Mouse (Mus musculus) subcutaneous adipose tissue, adult 2 months (tissue): ENCODE measurements around the gene Nr0b2. TPM values are rescaled to one million over a fixed set of nuclear protein-coding genes. Genes with fewer than 3 reads are reported as not detected.

Experiments used
- polyA plus RNA-seq: library from polyadenylated mRNA; depleted of rRNA; stranded (reverse); fragments of >200 nt; gene quantifications from 2 replicates; pipeline ENCODE4 v1.2.3, GENCODE M21; 2012; ENCODE audit warnings: low replicate concordance; rRNA removed

The Nr0b2 gene
- 0.28 TPM in 1 of 2 replicates, not detected in the other for polyA plus RNA-seq

GRCm38 (mm10) chr4:133552768-133553447 lies at the start of gene Nr0b2:
Gene Nr0b2 (plus strand): TSS chr4:133553376.

DNA sequence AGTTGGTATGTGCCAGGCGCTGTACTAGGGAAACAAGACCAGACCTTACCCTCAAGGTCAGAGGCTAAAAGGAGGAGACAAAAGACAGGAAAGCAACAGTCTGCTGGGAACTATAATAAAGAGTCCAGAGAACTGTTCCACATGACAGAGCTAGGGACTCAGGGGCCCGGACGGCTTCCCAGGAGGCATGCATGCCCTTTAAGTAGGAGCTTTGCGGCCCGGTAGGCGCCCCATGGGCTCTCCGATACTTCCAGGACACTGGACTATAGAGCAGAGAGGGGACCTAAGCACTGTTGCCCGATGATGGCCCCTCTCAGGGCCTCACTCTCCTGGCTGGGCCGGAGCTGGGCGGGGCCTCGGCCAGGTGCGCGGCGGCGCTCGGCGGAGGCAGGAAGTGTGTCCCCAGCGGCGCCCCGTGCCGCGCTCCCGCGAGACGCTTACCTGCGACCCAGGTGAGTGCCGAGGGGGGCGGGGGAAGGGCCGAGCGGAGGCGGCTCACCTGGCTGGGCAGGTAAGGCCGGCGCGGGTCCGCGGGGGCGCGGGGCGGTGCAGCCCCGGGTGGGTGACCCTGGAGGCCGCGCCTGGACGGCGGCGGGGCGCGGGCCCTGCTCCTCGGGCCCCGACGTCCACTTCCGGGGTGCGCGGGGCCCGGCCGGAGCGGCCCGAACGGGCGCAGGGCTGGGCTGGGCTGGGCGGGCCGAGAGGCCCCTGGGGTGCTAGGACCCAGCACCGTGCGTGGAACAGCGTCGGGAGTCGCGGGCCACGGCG lies 34.4 kb upstream of the Nr0b2 start, which contains the start of gene Kdf1:
TSS of gene Kdf1 (plus strand) at position 363 of the 768 bp plus-strand sequence.

GRCm38 (mm10) chr4:133545272-133546231 lies 7.6 kb upstream of the Nr0b2 start, which contains the start of gene Nudc:
Gene Nudc (minus strand): TSS chr4:133545996.

DNA sequence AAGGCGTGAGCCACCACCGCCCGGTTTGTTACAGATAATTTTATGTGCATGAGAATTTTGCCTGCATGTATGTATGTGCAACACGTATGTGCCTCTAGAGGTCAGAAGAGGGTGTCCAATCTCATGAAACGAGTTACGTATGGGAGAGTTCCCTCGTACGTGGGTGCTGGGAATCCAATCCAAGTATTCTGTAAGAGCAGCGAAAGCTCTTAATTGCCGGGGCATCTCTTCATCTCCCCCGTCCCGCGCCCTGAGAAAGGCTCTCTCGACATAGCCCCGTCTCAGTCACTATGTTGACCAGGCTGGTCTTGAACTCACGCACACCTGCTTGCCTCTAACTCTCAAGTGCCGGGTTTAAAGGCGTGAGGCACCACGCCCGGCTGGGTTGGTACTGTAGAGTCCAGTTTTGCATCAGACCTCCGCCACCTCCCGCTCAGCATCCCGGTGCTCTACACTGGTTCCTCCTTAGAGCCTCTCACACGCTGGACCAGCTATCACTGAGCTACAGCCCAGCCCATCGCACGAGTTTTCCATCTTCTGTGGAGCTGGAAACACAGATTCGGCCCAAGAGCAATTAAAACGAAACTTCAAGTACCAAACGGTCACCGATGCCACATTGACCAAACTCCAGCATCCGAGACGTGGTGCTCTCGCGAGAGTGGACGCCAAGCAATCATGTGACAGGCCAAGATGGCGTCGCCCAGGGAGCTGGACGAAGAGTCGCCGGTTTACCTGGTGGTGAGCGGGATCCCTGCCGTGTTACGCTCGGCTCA lies 21.1 kb downstream of the Nr0b2 start, which contains the start of gene Gpatch3:
TSS of gene Gpatch3 (plus strand) at position 676 of the 773 bp plus-strand sequence.

DNA sequence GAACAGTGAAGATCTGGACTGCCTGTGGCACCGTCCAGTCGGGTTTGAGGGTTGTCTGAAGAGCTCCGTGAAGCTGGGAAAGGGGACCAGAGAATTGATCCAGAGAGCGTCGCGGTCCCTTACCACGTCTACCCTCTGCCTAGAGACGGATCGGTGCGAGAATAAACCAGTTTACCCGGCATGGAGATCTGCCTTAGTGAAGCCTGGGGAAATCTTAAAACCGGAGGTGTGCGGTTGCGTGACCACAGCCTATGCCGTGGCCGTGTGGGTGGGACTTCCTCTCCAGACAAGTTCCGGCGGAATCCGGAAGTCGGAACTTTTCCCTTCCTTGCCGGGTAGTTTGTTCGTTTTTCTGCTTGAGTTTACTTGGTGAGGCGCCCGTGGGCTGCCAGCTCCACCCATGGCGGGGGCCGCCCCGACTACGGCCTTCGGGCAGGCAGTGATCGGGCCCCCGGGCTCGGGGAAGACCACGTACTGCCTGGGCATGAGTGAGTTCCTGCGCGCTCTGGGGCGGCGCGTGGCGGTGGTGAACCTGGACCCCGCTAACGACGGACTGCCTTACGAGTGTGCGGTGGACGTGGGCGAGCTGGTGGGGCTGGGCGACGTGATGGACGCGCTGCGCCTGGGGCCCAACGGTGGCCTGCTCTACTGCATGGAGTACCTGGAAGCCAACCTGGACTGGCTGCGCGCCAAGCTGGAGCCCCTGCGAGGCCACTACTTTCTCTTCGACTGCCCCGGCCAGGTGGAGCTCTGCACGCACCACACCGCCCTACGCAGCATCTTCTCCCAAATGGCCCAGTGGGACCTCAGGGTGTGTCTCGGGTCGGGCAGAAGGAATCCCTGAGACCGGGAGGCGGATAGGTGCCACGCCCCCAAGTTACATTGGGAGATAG lies 31.1 kb downstream of the Nr0b2 start, which contains the start of gene Gpn2:
TSS of gene Gpn2 (plus strand) at position 304 of the 893 bp plus-strand sequence.

DNA sequence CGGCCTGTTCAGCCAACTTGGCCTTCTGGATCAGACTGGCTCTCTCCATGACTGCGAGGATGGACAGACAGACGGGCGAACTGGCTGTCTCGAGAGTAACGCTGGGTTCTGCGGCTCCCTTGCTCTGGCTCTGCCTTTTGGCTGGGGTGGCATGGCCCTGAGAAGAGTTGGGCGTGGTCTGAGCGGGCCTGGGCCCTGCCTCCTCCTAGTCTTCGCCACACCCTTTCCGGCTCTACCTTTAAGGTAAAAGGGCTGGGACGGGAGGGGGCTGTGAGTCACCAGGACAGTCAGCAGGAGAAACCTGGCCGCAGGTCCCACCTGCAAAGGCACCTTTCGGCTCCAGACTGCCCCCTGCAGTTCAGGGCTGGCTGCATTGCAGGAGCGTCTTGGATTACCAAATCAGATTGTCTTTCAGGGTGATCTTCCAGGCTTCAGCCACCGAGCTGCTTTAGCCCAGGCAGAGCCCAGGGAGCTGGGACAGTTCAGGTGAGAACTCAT lies 48.6 kb downstream of the Nr0b2 start, which contains the start of gene Sfn:
TSS of gene Sfn (minus strand) at position 448 of the 498 bp plus-strand sequence.

Other genes starting within 250 kb of the Nr0b2 start
- 35.6 and 46.2 TPM in 2 replicates for gene Wdtc1, start 199.9 kb upstream of the Nr0b2 start, polyA plus RNA-seq
- gene Slc9a1, start 183.7 kb upstream of the Nr0b2 start, polyA plus RNA-seq = 30.6 and 46.0 TPM in 2 replicates
- 2.0 and 4.5 TPM in 2 replicates for gene Tent5b, start 73.2 kb upstream of the Nr0b2 start, polyA plus RNA-seq
- gene Trnp1, start 54.8 kb upstream of the Nr0b2 start, polyA plus RNA-seq = 3.1 TPM in 2 replicates
- gene Kdf1, start 34.4 kb upstream of the Nr0b2 start, polyA plus RNA-seq = 9.2 TPM in 1 of 2 replicates, not detected in the other
- gene Nudc, start 7.4 kb upstream of the Nr0b2 start, polyA plus RNA-seq = 35.3 and 61.0 TPM in 2 replicates
- gene Gpatch3, start 21.4 kb downstream of the Nr0b2 start, polyA plus RNA-seq = 3.8 and 5.0 TPM in 2 replicates
- gene Gpn2, start 31.0 kb downstream of the Nr0b2 start, polyA plus RNA-seq = 28.4 and 33.3 TPM in 2 replicates
- gene Sfn, start 48.8 kb downstream of the Nr0b2 start, polyA plus RNA-seq = 4.3 and 10.0 TPM in 2 replicates
- 42.4 and 51.5 TPM in 2 replicates for gene Zdhhc18, start 96.8 kb downstream of the Nr0b2 start, polyA plus RNA-seq
- 9.1 and 14.4 TPM in 2 replicates for gene Pigv, start 119.3 kb downstream of the Nr0b2 start, polyA plus RNA-seq
- gene Arid1a, start 203.4 kb downstream of the Nr0b2 start, polyA plus RNA-seq = 26.6 and 68.4 TPM in 2 replicates